Mouse (Mus musculus): Measurements from ENCODE around the gene Plpp7.

The Plpp7 gene

GRCm38 (mm10) chr2:32139377-32139776, 44.0 kb downstream of the Plpp7 start:
- no peak for DNase-seq (ENCODE audit: low read depth, low spot score)

DNA sequence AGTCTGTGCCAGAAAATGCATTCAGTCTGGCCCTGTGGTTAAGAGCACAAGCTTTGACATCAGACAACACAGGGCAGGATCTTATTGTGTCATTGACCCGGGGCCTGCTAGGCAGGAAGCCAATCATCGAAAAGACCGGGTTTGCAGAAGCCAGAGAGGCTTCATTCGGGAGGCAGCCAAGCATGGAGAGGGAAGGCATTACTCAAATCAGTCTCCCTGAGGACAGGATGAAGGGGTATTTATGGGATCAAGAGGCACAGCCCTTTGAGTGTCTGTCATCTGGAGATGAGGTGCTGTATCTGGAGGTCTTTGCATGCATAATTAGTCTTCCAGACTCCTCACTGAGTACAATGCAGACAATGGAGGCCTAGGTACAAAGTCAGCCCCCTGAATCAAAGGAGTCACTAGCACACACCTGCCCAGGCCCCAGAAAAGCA, 45.2 kb downstream of the Plpp7 start:
- no peak for DNase-seq (ENCODE audit: low read depth, low spot score)

- no peak for DNase-seq (ENCODE audit: low read depth, low spot score)
Measured at GRCm38 (mm10) chr2:32141602-32142001, 46.3 kb downstream of the Plpp7 start.

DNA sequence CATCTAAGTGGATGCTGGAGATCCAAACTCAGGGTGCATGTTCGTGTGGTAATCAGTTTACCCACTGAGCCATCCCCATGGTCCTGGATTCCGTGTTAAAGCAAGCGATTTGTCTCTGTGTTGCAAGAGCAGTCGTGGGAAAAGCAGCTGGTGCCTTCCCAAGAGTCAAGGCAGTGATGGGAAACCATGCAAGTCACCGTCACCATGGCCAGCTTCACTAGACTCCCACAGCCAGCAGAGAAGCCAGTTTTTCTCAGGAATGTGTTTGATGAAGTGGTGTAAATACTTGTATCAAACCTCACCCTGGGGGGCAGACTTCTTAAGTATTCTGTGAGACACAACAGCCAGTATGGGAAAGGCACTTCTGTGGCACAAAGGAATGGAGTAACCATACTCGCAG, 47.0 kb downstream of the Plpp7 start:
- DNase-seq (ENCODE audit: low read depth, low spot score) = no peak

DNA sequence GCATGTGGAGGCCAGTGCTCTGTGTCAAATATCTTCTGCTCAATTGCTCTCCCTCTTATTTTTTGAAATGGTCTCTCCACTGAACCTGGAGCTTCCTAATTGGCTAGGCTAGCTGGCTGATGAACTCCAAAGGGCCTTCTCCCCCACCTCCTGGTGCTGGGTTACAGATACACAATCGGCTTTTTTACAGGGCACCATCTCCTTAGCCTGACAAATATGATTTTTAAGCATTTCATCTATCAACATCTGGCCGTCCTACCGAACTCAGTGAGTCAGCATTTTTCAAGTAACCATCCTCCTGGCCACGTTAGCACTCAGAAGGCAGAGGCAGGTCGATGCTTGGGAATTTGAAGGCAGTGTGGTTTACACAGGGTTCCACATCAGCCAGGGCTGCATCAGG, 49.3 kb downstream of the Plpp7 start:
- DNase-seq (ENCODE audit: low read depth, low spot score) = no peak

DNA sequence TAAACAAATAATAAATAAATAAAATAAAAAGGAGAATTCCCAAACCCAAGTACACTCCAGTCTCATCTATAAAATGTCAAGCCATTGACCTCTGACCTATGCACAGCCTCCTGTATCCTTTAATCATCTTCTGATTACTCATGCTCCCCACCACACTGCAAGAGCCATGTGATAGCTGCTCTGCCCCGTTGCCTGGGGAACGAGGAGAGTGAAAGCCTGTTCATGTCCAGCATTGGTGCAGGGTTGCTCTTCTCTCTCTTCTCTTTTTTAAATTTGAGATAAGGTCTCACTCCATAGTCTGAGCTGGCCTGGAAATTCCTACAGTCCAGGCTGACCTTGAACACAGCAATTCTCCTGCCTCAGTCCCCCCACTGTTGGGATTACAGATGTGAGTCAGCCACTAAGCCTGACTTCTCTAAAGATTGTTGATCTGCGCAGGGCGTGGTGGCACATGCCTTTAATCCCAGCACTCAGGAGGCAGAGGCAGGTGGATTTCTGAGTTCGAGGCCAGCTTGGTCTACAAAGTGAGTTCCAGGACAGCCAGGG, 51.4 kb downstream of the Plpp7 start:
- DNase-seq (ENCODE audit: low read depth, low spot score) = no peak

DNA sequence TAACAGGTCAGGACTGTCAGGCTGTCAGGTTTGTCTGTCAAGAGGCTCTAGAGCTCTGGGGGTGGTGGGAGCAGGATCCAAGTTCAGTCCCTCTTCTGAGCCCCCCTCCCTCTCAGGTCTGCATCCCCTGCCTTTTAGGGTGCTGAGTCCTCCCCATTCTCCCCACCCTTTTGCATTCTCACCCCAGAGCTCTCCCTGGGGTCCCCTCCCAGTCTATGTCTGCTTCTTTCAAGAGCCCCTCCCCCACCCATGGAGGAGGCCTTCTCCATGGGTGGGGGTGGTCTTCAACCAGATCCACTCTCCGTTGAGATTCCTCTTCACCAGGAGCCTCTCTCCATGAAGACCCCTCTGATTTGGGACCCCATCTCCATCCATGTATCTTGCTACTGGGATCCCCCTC, 54.8 kb downstream of the Plpp7 start:
- DNase-seq (ENCODE audit: low read depth, low spot score) = no peak

DNA sequence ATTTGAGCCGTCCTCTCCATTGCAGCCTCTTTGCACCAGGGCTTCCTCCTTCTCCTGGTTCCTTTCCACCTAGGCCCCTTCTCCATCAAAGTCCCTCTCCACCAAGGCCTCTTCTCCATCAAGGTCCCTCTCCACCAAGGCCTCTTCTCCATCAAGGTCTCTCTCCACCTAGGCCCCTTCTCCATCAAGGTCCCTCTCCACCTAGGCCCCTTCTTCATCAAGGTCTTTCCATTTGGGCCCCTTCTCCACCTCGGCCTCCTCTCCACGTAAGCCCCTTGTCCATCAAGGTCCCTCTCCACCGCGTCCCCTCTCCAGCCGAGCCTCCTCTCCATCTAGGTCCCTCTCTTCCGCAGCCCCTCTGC, 55.2 kb downstream of the Plpp7 start:
- DNase-seq (ENCODE audit: low read depth, low spot score) = no peak

GRCm38 (mm10) chr2:32150924-32151659, 55.8 kb downstream of the Plpp7 start, which contains the start of gene Prrc2b:
Gene Prrc2b (plus strand): TSS chr2:32151082.
- no peak for DNase-seq (ENCODE audit: low read depth, low spot score)

DNA sequence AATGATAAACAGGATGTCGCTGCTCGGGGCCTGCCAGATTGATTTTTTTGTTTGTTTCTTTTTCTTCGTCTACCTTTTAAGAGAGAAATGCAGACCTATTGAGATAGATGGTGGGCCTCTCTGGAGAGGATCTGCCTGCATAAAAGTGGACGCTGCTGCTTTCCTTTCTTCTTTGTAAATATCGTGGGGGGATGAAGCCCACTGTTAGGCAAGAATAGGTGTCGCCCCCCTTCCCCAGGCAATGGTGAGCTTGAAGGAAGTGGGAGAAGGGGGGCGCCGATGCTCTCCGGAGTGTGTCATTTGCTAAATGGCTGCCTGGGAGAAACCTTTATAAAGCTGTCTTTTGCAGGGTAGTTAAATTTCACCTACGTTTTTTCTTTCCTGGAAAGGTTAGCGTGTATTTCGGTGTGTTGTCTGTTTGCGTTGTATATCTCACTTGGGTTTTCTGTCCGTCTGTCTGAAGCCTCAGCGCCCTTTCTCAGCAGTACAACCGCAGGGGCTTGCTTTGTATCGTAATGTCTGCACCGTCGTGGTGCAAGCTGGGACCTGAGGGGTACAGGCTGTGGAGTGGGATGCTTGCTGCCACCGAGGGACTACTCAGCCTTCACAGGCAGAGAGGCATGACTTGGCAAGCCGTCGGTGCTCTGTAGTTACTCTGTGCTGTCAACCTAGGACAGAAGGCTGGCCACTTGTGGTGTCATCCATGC, 56.5 kb downstream of the Plpp7 start:
- DNase-seq (ENCODE audit: low read depth, low spot score) = no peak

DNA sequence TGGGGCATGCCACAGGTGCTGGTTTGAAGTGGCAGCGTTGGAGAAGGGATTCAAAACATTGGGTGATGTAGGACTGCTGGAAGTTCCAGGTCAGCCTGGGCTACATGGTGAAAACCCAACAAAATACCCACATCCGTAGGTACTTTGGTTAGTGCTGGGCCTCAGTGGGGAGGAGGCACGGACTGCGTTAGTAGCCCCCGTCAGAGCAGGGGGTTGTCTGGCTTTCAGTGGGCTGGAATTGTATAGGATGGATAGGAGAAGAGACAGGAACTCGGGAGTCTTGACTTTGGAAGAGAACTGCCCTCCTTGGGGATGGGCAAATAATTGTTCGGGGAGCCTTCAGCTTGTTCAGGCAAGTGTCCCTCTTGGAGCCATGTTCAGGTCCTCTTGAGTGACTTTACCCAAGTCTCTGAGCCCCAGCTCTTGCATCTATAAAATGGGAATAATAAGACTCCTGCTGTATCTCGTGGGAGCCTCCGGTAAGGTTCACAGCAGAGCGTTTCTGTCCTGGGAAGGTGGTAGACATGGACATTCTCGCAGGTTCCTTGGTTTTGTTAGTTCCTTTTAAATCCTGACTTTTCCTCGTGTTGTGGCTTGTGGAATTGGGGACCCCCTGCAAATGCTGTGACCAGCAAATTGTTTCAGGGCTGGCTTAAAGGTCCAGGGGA, 57.2 kb downstream of the Plpp7 start:
- no peak for DNase-seq (ENCODE audit: low read depth, low spot score)

DNA sequence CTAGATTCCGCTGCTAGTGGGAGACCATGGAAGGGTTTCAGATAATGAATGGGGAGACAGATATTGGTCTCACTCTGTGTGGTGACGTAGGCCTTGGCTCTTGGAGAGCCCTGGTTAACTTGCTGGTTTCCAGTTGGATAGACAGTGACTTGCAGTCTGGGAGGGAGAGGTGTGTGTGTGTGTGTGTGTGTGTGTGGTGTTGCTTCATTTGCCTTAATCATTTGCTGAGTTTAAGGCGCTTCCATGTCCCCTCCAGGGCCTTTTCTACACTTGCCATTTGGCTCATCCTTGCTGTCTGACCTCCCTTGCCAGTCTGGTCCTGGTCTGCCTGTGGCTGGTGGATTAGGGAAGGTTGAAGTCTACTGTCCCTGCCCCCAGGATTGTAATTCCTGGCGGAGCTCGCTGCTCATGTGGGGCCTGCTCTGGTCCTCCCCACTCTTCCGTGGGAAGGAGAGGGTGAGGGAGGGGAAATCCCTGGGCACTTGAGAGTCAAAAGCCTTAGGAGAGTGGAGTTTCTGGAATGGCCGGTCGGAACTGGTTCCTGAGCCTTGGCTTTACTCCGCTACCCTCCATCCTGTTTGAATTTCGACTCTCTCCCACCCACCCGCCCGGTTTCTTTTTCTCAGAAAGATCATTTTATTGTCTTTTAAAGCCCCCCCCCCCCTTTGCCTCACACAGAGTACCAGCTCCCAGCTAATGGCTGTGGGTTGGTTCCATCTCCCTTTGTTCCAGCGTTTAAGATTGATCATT, 57.9 kb downstream of the Plpp7 start:
- no peak for DNase-seq (ENCODE audit: low read depth, low spot score)

GRCm38 (mm10) chr2:32153791-32154119, 58.4 kb downstream of the Plpp7 start:
- no peak for DNase-seq (ENCODE audit: low read depth, low spot score)

- DNase-seq (ENCODE audit: low read depth, low spot score) = no peak
Measured at GRCm38 (mm10) chr2:32154334-32154997, 59.1 kb downstream of the Plpp7 start.

GRCm38 (mm10) chr2:32154998-32155541, 59.7 kb downstream of the Plpp7 start:
- no peak for DNase-seq (ENCODE audit: low read depth, low spot score)

- no peak for DNase-seq (ENCODE audit: low read depth, low spot score)
Measured at GRCm38 (mm10) chr2:32155614-32156013, 60.3 kb downstream of the Plpp7 start.

- DNase-seq (ENCODE audit: low read depth, low spot score) = no peak
Measured at GRCm38 (mm10) chr2:32156645-32157044, 61.3 kb downstream of the Plpp7 start.

GRCm38 (mm10) chr2:32157328-32157727, 62.0 kb downstream of the Plpp7 start:
- DNase-seq (ENCODE audit: low read depth, low spot score) = no peak

- DNase-seq (ENCODE audit: low read depth, low spot score) = no peak
Measured at GRCm38 (mm10) chr2:32158616-32159239, 63.4 kb downstream of the Plpp7 start.

All from retina, adult 2 months (tissue).